Mouse (Mus musculus) heart, embryonic 14.5 days (tissue): ENCODE results near the gene Fam163b. TPM values are rescaled to one million over a fixed set of nuclear protein-coding genes. Genes with fewer than 3 reads are reported as not detected.

Experiments
- ATAC-seq: fragments of 200-750 bp; cut with Nextera tagmentation; 2 replicates; pipeline ENCODE4 v1.8.0; 2017; ENCODE audit warnings: low read depth, moderate TSS enrichment; ENCODE audit not compliant: insufficient number of reproducible peaks, insufficient read depth, low FRiP score
- H3K27ac ChIP-seq, 2 experiments: fragments of 200-500 bp in 1 of 2; fragments of 300-500 bp in 1 of 2; sonication (generic) in 1 of 2; replicated peaks in 1 of 2; 2 replicates each; pipeline ENCODE4 v1.5.1; 2012 to 2014; ENCODE audit warnings: low read depth in 2 of 2, low read length in 2 of 2, control low read depth in 1 of 2, mild to moderate bottlenecking in 1 of 2, mixed read lengths in 1 of 2; ENCODE audit not compliant: control insufficient read depth in 1 of 2, insufficient read depth in 1 of 2
- H3K27me3 ChIP-seq: fragments of 300-500 bp; sonication (generic); 2 replicates; pipeline ENCODE4 v1.6.1; 2014; ENCODE audit warnings: mild to moderate bottlenecking, low read length, control low read depth; ENCODE audit not compliant: control insufficient read depth, insufficient read depth
- H3K36me3 ChIP-seq: fragments of 300-500 bp; sonication (generic); 2 replicates; pipeline ENCODE4 v1.6.1; 2014; ENCODE audit warnings: mild to moderate bottlenecking, control low read depth, low read length, mixed read lengths; ENCODE audit not compliant: control insufficient read depth, insufficient read depth
- H3K4me1 ChIP-seq, 2 experiments: fragments of 200-500 bp in 1 of 2; fragments of 300-500 bp in 1 of 2; sonication (generic) in 1 of 2; 2 replicates each; pipeline ENCODE4 v1.6.1; 2012 to 2014; ENCODE audit warnings: low read length in 2 of 2, control low read depth in 1 of 2, mixed read lengths in 1 of 2; ENCODE audit not compliant: control insufficient read depth in 2 of 2, insufficient read depth in 2 of 2
- H3K4me2 ChIP-seq: fragments of 300-500 bp; sonication (generic); 2 replicates; pipeline ENCODE4 v1.6.1; 2014; ENCODE audit warnings: mild to moderate bottlenecking, low read length
- H3K4me3 ChIP-seq, 2 experiments: fragments of 200-500 bp in 1 of 2; fragments of 300-500 bp in 1 of 2; sonication (generic) in 1 of 2; 2 replicates each; pipeline ENCODE4 v1.5.1; 2012 to 2014; ENCODE audit warnings: low read length in 2 of 2, mild to moderate bottlenecking in 2 of 2, control low read depth in 1 of 2, low read depth in 1 of 2, moderate library complexity in 1 of 2; ENCODE audit not compliant: control insufficient read depth in 1 of 2, insufficient read depth in 1 of 2
- H3K9ac ChIP-seq: fragments of 300-500 bp; sonication (generic); 2 replicates; pipeline ENCODE4 v1.6.1; 2014; ENCODE audit warnings: mild to moderate bottlenecking, low read length
- H3K9me3 ChIP-seq: fragments of 300-500 bp; sonication (generic); 2 replicates; pipeline ENCODE4 v1.6.1; 2016; ENCODE audit warnings: low read length, control low read depth; ENCODE audit not compliant: control insufficient read depth
- WGBS: fragments of 180-500 bp; shearing (Covaris S2); extraction: QIAGEN DNeasy Blood & Tissue Kit; methylation state at CpG from one replicate; pipeline ENCODE4 v1.1.7; 2014; 5-methylcytosine and 5-hydroxymethylcytosine counted together
- polyA plus RNA-seq: library from polyadenylated mRNA; unstranded; fragments of >200 nt; fragmentation: Nextera tagmentation; extraction: Ambion mirVana; gene quantifications from 2 replicates; pipeline ENCODE4 v1.2.1, GENCODE M21; 2014

The Fam163b gene
- polyA plus RNA-seq, 1 experiment from 2014 or later = 0.70 TPM

DNA sequence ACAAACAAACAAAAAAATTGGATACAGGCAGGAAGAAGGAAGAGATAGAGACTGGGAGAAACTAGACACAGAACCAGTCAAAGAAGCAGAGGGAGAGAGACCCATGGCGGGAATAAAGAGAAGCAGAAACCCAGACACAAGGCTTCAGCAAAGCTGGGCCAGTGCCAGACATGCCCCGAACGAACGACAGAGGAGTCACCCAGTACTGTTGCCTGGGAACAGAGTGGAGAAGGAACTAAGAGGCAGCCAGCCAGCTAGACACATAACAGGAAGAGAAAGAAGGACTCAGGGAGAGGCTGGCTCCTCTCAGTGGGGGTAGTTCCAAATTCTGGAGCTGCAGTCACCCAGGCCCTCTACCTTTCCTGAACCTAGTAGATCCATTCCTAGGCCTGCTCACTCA lies 71.2 kb downstream of the Fam163b start:
- no peak overlapping the region for H3K4me2 ChIP-seq
- H3K4me3 ChIP-seq = no peak overlapping the region
- no peaks in the 10 kb centered on the region for H3K9me3 ChIP-seq
- no peak for ATAC-seq
- H3K27ac ChIP-seq = peak overlapping the region in 1 of 2 experiments; percentile 57; a peak in 2 of 4 replicates
- peaks cover 22 to 30% of the 10 kb centered on the region in 2 experiments for H3K4me1 ChIP-seq
- WGBS = 2% methylated on average over 4 of the region's 4 CpGs
- H3K36me3 ChIP-seq = no peaks in the 10 kb centered on the region
- H3K27me3 ChIP-seq = no peaks in the 10 kb centered on the region
- no peak overlapping the region; the same call in 1 of the 2 replicates for H3K9ac ChIP-seq

DNA sequence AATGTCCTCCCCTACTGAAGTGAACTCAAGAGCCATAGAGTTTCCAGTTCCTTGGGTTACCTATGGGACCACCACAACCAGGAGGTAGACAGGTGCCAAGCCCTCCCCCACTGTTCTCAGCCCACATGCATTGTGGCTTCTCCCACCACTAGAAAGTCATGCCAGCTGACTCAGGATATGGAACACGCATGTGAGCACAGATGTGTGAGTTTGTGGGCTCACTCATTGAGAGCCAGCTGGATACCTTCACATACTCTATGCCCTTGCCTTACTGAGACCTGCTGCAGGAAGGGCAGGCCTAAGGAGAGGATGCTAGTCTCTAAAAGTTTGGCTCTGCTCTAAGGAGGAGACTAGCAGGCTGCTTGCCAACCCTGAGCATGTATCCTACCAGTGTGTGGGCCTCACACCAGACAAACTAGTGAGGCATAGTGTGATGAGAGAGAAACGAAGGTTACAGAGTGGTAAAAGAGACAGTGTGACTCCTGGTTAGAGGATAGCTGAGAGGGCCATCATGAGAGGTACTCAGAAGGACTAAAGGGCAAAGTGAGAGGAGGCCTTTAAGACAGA lies 72.0 kb downstream of the Fam163b start:
- Histone ChIP-seq H3K9me3 (no peaks in the 10 kb centered on the region), H3K4me3 (no peak overlapping the region), H3K36me3 (no peaks in the 10 kb centered on the region), H3K27me3 (no peaks in the 10 kb centered on the region), H3K4me2 (no peak overlapping the region), H3K27ac (no peak overlapping the region), H3K9ac (no peak overlapping the region), H3K4me1 (peaks cover 18 to 25% of the 10 kb centered on the region in 2 experiments)
- WGBS = 85% methylated on average over 2 of the region's 2 CpGs
- ATAC-seq = no peak

DNA sequence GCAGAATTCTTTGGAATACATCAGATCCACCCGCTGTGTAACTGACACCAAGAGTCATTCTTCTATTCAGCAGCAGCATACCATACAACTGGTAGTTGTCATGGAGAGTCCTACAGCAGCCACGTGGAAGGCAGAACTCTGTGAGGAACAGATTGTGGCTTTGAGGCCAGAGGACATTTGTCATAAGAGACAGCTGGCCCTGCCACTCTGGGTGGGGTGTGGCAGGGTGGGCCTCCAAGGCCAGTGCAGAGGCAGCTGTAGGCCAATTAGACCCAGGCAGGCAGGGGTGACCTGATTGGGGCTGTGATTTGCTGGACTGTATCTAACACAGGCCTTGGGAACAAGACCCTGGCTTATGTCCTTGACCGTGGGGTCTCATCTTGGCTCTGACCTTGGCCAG lies 72.6 kb downstream of the Fam163b start:
- Histone ChIP-seq H3K9ac (no peak overlapping the region), H3K4me2 (no peak overlapping the region), H3K27me3 (no peaks in the 10 kb centered on the region), H3K27ac (no peak overlapping the region), H3K36me3 (no peaks in the 10 kb centered on the region), H3K9me3 (no peaks in the 10 kb centered on the region), H3K4me1 (peaks cover 16 to 20% of the 10 kb centered on the region in 2 experiments), H3K4me3 (no peak overlapping the region)
- 64% methylated on average over 3 of the region's 3 CpGs for WGBS
- no peak for ATAC-seq

DNA sequence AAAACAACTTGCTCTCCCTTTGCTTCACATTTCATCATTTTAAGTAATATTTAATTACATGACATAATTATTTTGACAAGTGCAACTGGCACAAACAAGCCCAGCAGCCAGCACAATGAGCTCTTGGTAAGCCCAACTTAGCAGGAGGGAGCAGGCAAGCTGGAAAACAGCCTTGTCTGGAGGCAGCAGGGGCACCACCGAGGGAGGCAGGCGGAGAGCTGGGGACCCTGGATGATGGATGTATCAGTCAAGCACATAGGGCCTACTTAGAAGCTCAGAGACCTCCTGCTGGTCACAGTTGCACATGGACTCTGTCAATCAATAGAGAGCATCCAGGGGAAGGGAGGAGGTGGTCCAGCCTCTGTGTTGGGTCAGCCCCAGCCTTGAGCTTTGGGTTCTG lies 74.3 kb downstream of the Fam163b start:
- H3K27ac ChIP-seq = no peak overlapping the region
- no peaks in the 10 kb centered on the region for H3K36me3 ChIP-seq
- no peak for ATAC-seq
- H3K27me3 ChIP-seq = no peaks in the 10 kb centered on the region
- H3K4me2 ChIP-seq = no peak overlapping the region
- no peak overlapping the region for H3K4me3 ChIP-seq
- peaks cover 16 to 20% of the 10 kb centered on the region in 2 experiments for H3K4me1 ChIP-seq
- H3K9me3 ChIP-seq = no peaks in the 10 kb centered on the region
- 44% methylated on average over 2 of the region's 2 CpGs for WGBS
- no peak overlapping the region for H3K9ac ChIP-seq

DNA sequence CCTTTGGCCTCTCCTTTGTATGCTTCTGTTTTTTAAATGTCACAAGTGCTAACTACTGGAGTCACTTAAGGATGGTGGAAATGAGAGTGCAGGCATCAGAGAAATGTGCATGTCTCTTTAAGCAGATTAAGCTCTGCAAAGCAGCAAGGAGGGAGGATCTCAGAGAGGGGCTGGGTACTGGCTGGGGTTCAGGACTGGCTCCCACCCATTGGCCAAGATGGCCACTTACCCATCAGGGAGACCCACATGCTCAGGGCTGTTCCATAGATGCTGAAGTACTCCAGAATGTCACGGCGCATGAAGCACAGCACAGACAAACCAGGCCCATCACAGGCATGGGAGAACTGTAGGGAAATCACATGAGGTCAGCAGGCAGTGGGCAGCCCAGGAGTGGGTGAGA lies 75.2 kb downstream of the Fam163b start:
- 83% methylated on average over 2 of the region's 2 CpGs for WGBS
- Histone ChIP-seq H3K27me3 (no peaks in the 10 kb centered on the region), H3K9me3 (no peaks in the 10 kb centered on the region), H3K27ac (no peak overlapping the region), H3K9ac (no peak overlapping the region), H3K36me3 (no peaks in the 10 kb centered on the region), H3K4me2 (no peak overlapping the region), H3K4me3 (no peak overlapping the region), H3K4me1 (peaks cover 18 to 20% of the 10 kb centered on the region in 2 experiments)
- no peak for ATAC-seq

Other genes starting within 250 kb of the Fam163b start
- 7.6 and 9.6 TPM in 2 replicates for gene Surf6, start 239.6 kb downstream of the Fam163b start, polyA plus RNA-seq
- 34.3 and 38.2 TPM in 2 replicates for gene Med22, start 231.8 kb downstream of the Fam163b start, polyA plus RNA-seq
- gene Rpl7a, start 231.7 kb downstream of the Fam163b start, polyA plus RNA-seq = 410 and 428 TPM in 2 replicates
- gene Surf2, start 226.1 kb downstream of the Fam163b start, polyA plus RNA-seq = 26.2 and 28.4 TPM in 2 replicates
- gene Surf1, start 226.0 kb downstream of the Fam163b start, polyA plus RNA-seq = 44.8 and 48.4 TPM in 2 replicates
- 162 and 171 TPM in 2 replicates for gene Surf4, start 208.6 kb downstream of the Fam163b start, polyA plus RNA-seq
- not detected in 2 replicates for gene Stkld1, start 208.4 kb downstream of the Fam163b start, polyA plus RNA-seq
- gene Rexo4, start 178.1 kb downstream of the Fam163b start, polyA plus RNA-seq = 24.7 and 25.0 TPM in 2 replicates
- not detected in 2 replicates for gene Adamts13, start 169.1 kb downstream of the Fam163b start, polyA plus RNA-seq
- gene Cacfd1, start 132.6 kb downstream of the Fam163b start, polyA plus RNA-seq = 38.5 and 40.9 TPM in 2 replicates
- gene Slc2a6, start 114.5 kb downstream of the Fam163b start, polyA plus RNA-seq = 0.24 TPM in 1 of 2 replicates, not detected in the other
- gene Mymk, start 70.3 kb downstream of the Fam163b start, polyA plus RNA-seq = 0.22 TPM in 1 of 2 replicates, not detected in the other
- gene Adamtsl2, start 63.1 kb downstream of the Fam163b start, polyA plus RNA-seq = 12.6 and 15.0 TPM in 2 replicates
- gene Dbh, start 22.7 kb upstream of the Fam163b start, polyA plus RNA-seq = 0.55 and 1.8 TPM in 2 replicates
- 19.0 and 21.6 TPM in 2 replicates for gene Sardh, start 105.8 kb upstream of the Fam163b start, polyA plus RNA-seq